Mouse (Mus musculus): Measurements from ENCODE around the gene Cenpb. TPM values are rescaled to one million over a fixed set of nuclear protein-coding genes. Genes with fewer than 3 reads are reported as not detected.

Cenpb gene
- total RNA-seq, 2 experiments from 2014 or later = 76.5 to 78.4 TPM

DNA sequence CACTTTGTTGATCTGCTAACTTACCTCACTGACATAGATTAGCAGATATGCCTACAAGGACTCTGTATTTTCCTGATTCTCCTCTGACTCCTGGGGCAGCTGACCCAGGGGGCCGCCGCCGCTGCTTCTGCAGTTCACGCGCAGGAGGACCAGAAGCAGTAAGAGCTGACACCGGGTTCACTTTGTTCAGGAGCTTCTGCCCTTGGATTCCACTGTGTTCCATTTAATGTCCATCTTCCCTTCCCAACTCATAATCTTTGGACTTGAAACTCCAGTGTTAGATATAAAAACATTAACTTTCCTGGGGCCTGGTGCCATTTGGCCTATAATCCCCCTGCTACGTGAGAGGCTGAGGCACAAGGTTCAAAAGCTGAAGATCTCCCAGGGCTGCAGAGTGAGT, 15.9 kb downstream of the Cenpb start:
- DNase-seq = no peak

DNA sequence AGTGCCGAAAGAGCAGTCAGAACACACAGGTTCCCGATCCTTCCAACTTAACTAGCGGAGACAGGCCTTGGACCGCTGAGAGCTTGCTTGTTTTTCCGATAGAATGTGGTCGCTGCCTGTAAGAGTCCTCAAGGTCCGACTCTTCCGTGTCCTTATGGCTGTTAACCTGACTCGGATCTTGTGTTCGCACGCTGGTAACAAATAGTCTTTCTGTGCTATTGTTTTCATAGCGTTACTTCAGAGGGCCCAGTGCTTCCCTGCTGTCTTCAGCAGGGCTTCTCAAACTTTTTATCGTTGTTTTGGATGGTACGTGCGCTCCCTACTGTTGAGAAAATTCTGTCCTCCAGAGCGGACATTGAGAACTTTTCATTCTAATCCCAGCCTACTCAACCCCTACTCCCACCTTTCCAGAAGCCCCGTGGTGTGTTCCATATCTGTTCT, 19.2 kb downstream of the Cenpb start:
- DNase-seq = peak; percentile 46

- peak; percentile 97 for DNase-seq
Observed at GRCm38 (mm10) chr2:131159938-131160581, 19.8 kb downstream of the Cenpb start, which contains the start of gene 1700037H04Rik. TSS of gene 1700037H04Rik (minus strand) at chr2:131160081.

DNA sequence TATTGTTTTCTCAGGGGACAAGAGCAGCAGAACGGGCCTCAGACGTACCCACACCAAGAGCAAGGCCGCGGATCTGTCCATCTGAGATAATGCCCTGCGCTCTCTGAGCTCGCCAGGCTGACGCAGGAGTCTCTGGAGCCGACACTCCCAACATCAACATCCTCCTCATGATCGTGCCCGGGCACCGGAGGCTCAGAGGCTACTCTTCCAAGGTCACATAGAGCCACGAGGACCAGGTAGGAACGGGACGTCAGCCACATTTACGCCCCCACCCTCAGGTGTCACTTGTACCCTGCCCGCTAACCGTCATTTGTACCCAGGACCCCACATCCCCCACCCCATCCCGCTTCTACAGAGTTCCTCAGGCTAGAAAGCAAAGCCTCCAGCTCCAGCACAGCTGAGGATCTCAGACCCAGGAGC, 20.4 kb downstream of the Cenpb start:
- no peak for DNase-seq

- no peak for DNase-seq
Observed at GRCm38 (mm10) chr2:131156987-131157386, 22.9 kb downstream of the Cenpb start.

GRCm38 (mm10) chr2:131154036-131154435, 25.8 kb downstream of the Cenpb start:
- DNase-seq = no peak

- DNase-seq = no peak
Observed at GRCm38 (mm10) chr2:131152166-131152730, 27.6 kb downstream of the Cenpb start.

DNA sequence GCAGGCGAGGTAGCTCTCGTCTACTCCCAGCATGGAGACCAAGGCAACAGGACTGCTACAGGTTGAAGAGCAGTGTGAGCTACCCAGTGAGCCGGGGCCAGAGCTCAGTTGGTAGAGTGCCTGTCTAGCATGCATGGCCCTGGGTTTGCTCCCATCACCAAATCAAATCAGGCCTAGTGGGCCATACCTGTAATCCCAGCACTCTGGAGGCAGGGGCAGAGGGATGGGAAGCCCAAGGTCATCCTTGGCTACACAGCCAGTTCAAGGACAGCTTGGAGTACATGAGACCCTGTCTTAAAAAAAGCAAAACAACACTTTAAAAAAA, 30.7 kb downstream of the Cenpb start:
- DNase-seq = no peak

GRCm38 (mm10) chr2:131148353-131149253, 31.3 kb downstream of the Cenpb start:
- peak; percentile 20 for DNase-seq

- no peak for DNase-seq
Observed at GRCm38 (mm10) chr2:131147043-131147365, 32.9 kb downstream of the Cenpb start.

GRCm38 (mm10) chr2:131146193-131147042, 33.4 kb downstream of the Cenpb start:
- DNase-seq = peak; percentile 12

DNA sequence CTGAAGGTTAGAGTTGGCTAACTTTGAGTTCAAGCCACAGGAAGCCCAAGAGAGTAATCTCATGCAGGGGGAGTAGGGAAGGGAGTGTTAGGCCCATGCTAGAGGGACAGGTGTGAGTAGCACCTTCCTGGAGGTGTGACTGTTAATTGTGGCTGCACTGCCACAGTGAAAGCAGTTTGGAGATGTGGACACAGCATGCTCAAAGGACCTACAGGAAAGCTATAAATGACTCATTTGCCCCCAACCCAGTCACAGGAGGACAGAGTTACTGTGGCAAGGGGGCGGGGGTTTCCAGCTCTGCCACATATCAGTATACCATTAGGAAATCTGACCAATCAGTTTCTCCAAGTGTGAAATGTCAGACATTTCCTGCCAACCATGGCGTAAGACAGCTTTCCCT, 34.3 kb downstream of the Cenpb start:
- no peak for DNase-seq

- no peak for DNase-seq
Observed at GRCm38 (mm10) chr2:131145121-131145520, 34.7 kb downstream of the Cenpb start.

GRCm38 (mm10) chr2:131143007-131143780, 36.7 kb downstream of the Cenpb start:
- no peak for DNase-seq

GRCm38 (mm10) chr2:131142592-131142991, 37.3 kb downstream of the Cenpb start:
- peak; percentile 92 for DNase-seq

GRCm38 (mm10) chr2:131141336-131141986, 38.4 kb downstream of the Cenpb start:
- no peak for DNase-seq

DNA sequence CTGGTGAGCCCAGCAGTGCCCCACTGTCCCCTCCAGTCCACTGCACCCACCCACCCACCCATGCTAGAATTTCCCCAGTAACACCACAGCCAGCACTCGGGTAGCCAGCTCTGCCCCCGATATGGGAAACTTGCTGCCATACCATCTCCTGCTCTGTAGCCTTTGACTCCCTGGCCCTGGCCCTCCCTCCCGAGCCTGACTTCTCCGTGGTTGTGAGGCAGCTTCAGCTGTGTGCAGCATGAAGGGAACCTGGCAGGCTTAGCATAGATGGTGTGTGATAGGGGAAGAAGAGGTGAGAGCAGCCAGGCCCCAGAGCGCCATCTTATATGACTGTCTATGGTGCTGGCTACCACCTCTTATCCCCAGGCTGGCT, 39.3 kb downstream of the Cenpb start:
- no peak for DNase-seq

- peak; percentile 61 for DNase-seq
Observed at GRCm38 (mm10) chr2:131139886-131140532, 39.9 kb downstream of the Cenpb start.

- DNase-seq = peak; percentile 3
Observed at GRCm38 (mm10) chr2:131139287-131139686, 40.6 kb downstream of the Cenpb start.

DNA sequence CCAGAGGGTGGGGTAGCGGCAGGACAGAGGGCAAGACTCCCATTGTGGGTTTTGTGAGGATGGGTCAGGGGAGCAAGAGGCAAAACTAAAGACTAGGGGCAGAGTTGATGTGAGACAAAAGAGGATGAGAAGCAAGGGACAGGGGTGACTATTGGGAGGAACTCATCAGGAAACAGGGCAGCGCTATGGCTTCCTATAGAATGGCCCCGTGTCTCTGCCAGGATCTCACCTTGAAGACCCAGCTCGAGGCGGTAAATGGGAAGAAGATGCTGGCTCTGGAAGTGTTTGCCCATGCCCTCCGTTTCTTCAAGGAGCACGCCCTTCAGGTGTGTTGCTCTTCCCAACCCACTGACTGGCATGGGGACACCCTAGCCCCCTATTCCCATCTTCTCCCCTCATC, 41.1 kb downstream of the Cenpb start:
- DNase-seq = peak; percentile 4

DNA sequence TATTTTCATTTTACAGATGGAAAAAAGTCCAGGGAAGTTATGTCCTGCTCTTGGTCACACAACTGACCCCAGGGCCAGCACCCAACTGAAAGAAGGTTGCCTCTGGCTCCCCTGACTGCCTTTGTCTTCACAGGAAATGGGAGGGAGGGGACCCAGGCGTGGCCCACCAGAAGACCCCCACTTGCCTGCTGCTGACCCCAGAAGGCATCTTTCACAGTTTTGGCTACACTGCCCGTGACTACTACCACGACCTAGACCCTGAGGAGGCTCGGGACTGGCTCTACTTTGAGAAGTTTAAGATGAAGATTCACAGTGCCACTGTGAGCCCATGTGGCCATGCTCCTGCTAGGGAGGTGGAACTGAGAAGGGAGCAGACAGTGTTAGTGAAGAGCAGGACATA, 41.6 kb downstream of the Cenpb start:
- DNase-seq = peak; percentile 4

All from heart, postnatal 4 days (tissue).